Mouse (Mus musculus): ENCODE data around the gene Arhgap22. TPM values are rescaled to one million over a fixed set of nuclear protein-coding genes. Genes with fewer than 3 reads are reported as not detected.

The Arhgap22 gene
- polyA plus RNA-seq, 1 experiment = 10.8 TPM

DNA sequence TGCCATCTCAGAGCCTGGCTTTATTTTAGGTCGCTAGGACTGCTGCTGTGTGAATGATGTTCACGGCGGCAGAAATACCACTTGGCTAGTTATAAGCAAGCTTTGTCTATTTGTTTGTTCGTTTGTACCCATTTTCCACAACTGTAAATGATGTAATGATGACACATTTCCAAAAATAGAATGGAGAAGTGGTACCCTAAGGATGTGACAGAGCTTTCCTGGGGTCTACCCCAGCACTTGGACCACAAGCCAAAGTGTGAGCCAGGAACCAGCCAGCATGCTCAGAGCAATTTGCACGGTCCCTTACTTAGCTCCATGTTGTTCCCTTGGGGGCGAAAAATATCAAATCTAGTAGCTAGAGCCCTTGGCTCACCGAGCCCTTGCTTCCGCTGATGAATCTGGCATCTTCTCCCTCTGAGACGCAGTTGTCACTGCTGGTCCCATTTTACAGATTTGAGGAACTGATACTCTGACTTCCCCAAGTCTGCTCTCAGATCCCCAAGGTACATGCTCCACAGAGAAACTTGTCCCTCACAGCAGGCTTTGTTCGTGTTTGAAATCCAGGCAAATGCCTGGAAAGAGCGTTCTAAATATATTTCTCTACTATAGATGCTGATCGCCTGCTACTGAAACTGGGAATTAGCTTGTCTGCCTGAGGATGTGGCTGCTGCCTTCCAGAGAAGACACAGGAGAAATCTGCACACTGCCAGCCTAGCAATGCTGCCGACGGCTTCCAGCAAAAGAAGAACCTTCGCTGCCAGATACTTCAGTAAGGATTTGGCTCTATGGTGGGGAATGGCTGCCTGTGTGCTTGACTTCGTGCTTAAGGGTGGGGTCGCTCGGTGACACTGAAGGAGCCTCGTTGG, 2.8 kb downstream of the Arhgap22 start:
- Histone ChIP-seq H3K27ac (ENCODE audit: insufficient read depth, low read length) (no peak overlapping the region), H3K9me3 (replicated peaks; ENCODE audit: control insufficient read depth, insufficient read depth, low read length, poor library complexity, severe bottlenecking) (no peaks in the 10 kb centered on the region)
- TF ChIP-seq POLR2A (IDR thresholded peaks at IDR 0.05; ENCODE audit: insufficient read depth, low read length) = no peak

DNA sequence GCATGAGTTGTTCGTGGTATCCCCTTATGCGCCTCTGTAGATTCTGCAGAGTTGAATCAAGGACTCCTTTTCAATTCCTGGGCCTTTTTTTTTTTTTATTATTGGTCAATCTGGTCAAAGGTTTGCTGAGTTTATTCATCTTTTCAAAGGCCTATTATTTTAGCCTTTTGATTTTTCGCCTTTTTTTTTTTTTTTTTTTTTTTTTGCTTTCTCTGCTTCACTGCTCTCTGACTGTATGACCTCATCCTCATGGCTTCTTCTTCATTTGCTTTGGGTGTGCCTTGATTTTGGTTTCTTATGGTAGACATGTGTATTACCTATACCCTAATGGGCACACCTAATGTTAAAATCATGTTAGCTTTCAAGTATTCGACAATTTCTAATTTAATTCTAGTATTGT, 11.4 kb downstream of the Arhgap22 start:
- Histone ChIP-seq H3K9ac (ENCODE audit: low read depth, poor library complexity, severe bottlenecking) (no peak overlapping the region), H3K27ac (ENCODE audit: insufficient read depth, low read length) (no peak overlapping the region), H3K4me1 (ENCODE audit: control insufficient read depth, insufficient read depth, low read length) (no peaks in the 10 kb centered on the region), H3K27me3 (ENCODE audit: control insufficient read depth, insufficient read depth, low read length, poor library complexity, severe bottlenecking) (no peaks in the 10 kb centered on the region), H3K4me3 (ENCODE audit: low read depth, low read length) (no peak overlapping the region), H3K36me3 (ENCODE audit: control insufficient read depth, insufficient read depth, low read length, poor library complexity, severe bottlenecking) (no peaks in the 10 kb centered on the region), H3K9me3 (replicated peaks; ENCODE audit: control insufficient read depth, insufficient read depth, low read length, poor library complexity, severe bottlenecking) (no peaks in the 10 kb centered on the region)
- no peak for TF ChIP-seq CTCF (IDR thresholded peaks at IDR 0.05; ENCODE audit: low read depth, low read length)
- no peak for TF ChIP-seq POLR2A (IDR thresholded peaks at IDR 0.05; ENCODE audit: insufficient read depth, low read length)
- TF ChIP-seq EP300 (IDR thresholded peaks at IDR 0.05; ENCODE audit: insufficient read depth, low read depth, low read length) = no peak

More for the DNA sequence above, 2.8 kb downstream of the Arhgap22 start:
- Histone ChIP-seq H3K4me3 (ENCODE audit: low read depth, low read length) (no peak overlapping the region), H3K27me3 (ENCODE audit: control insufficient read depth, insufficient read depth, low read length, poor library complexity, severe bottlenecking) (no peaks in the 10 kb centered on the region), H3K9ac (ENCODE audit: low read depth, poor library complexity, severe bottlenecking) (no peak overlapping the region), H3K4me1 (ENCODE audit: control insufficient read depth, insufficient read depth, low read length) (peaks cover 2% of the 10 kb centered on the region), H3K36me3 (ENCODE audit: control insufficient read depth, insufficient read depth, low read length, poor library complexity, severe bottlenecking) (no peaks in the 10 kb centered on the region)

DNA sequence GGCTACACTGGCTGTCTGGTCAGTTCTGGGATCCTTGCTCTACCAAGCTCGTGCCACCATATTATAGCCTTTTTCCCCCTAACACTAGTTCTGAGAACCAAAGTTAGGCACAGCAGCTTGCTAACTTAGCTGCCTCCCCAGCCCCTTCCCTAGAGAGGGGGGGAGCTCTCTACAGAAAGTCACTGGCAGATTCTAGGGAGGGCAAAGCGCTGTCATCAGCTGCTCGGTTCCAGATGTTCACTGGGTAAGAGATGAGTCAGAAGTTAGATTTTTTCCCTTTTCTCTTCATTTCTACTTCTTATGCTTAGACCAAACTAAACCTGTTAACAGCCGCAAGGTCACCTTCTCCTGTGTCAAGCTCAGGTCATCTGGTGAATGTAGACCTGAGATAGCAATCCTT, 16.8 kb downstream of the Arhgap22 start:
- Histone ChIP-seq H3K4me1 (ENCODE audit: control insufficient read depth, insufficient read depth, low read length) (no peaks in the 10 kb centered on the region), H3K27ac (ENCODE audit: insufficient read depth, low read length) (no peak overlapping the region)
- no peak for TF ChIP-seq POLR2A (IDR thresholded peaks at IDR 0.05; ENCODE audit: insufficient read depth, low read length)
- no peak for TF ChIP-seq EP300 (IDR thresholded peaks at IDR 0.05; ENCODE audit: insufficient read depth, low read depth, low read length)
- no peak for TF ChIP-seq CTCF (IDR thresholded peaks at IDR 0.05; ENCODE audit: low read depth, low read length)

DNA sequence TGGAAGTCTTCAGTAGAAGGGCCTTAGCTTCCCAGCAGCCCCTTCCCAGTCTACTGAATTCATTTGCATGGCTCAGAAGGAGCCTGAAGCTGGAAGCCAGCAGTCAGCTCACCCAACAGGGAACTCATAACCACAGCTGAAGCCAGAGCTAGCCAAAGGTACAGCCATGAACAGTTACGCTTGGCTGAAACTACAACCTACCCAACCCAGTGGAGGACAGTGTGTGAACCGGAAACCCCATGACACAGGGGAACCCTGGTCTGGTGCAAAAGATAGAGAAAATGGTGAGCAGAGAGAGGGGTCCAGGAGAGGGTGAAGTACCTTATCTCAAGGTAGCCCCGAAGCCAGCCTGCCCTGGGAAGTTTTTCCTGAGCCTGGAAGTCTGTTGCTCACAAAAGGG, 17.5 kb downstream of the Arhgap22 start:
- Histone ChIP-seq H3K36me3 (ENCODE audit: control insufficient read depth, insufficient read depth, low read length, poor library complexity, severe bottlenecking) (no peaks in the 10 kb centered on the region), H3K4me1 (ENCODE audit: control insufficient read depth, insufficient read depth, low read length) (no peaks in the 10 kb centered on the region), H3K27me3 (ENCODE audit: control insufficient read depth, insufficient read depth, low read length, poor library complexity, severe bottlenecking) (no peaks in the 10 kb centered on the region), H3K4me3 (ENCODE audit: low read depth, low read length) (no peak overlapping the region), H3K9ac (ENCODE audit: low read depth, poor library complexity, severe bottlenecking) (no peak overlapping the region), H3K9me3 (replicated peaks; ENCODE audit: control insufficient read depth, insufficient read depth, low read length, poor library complexity, severe bottlenecking) (no peaks in the 10 kb centered on the region), H3K27ac (ENCODE audit: insufficient read depth, low read length) (no peak overlapping the region)
- no peak for TF ChIP-seq POLR2A (IDR thresholded peaks at IDR 0.05; ENCODE audit: insufficient read depth, low read length)

More for the DNA sequence above, 16.8 kb downstream of the Arhgap22 start:
- Histone ChIP-seq H3K27me3 (ENCODE audit: control insufficient read depth, insufficient read depth, low read length, poor library complexity, severe bottlenecking) (no peaks in the 10 kb centered on the region), H3K36me3 (ENCODE audit: control insufficient read depth, insufficient read depth, low read length, poor library complexity, severe bottlenecking) (no peaks in the 10 kb centered on the region), H3K4me3 (ENCODE audit: low read depth, low read length) (no peak overlapping the region), H3K9me3 (replicated peaks; ENCODE audit: control insufficient read depth, insufficient read depth, low read length, poor library complexity, severe bottlenecking) (no peaks in the 10 kb centered on the region), H3K9ac (ENCODE audit: low read depth, poor library complexity, severe bottlenecking) (no peak overlapping the region)

DNA sequence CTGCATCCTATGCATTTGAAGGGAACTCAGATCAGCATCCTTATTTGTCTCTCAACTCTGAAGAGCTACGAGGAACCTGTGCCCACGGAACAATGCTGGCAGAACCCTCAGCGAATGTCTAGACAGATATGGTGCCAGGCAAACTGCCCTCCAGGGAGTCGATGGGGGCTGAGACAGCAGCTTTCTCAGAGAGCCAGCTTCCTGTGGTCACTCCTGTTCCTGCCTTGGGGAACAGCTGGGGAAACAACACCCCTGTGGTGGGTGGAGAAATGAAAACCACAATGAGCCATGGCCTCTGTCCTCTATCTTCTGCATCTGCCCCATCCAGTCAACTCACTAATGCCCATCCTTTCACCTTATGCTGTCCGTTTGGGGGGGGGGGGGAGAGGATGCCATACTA, 18.2 kb downstream of the Arhgap22 start:
- Histone ChIP-seq H3K9ac (ENCODE audit: low read depth, poor library complexity, severe bottlenecking) (no peak overlapping the region), H3K27me3 (ENCODE audit: control insufficient read depth, insufficient read depth, low read length, poor library complexity, severe bottlenecking) (no peaks in the 10 kb centered on the region), H3K36me3 (ENCODE audit: control insufficient read depth, insufficient read depth, low read length, poor library complexity, severe bottlenecking) (no peaks in the 10 kb centered on the region), H3K9me3 (replicated peaks; ENCODE audit: control insufficient read depth, insufficient read depth, low read length, poor library complexity, severe bottlenecking) (no peaks in the 10 kb centered on the region), H3K27ac (ENCODE audit: insufficient read depth, low read length) (no peak overlapping the region), H3K4me1 (ENCODE audit: control insufficient read depth, insufficient read depth, low read length) (no peaks in the 10 kb centered on the region), H3K4me3 (ENCODE audit: low read depth, low read length) (no peak overlapping the region)
- TF ChIP-seq CTCF (IDR thresholded peaks at IDR 0.05; ENCODE audit: low read depth, low read length) (no peak), EP300 (IDR thresholded peaks at IDR 0.05; ENCODE audit: insufficient read depth, low read depth, low read length) (no peak), POLR2A (IDR thresholded peaks at IDR 0.05; ENCODE audit: insufficient read depth, low read length) (no peak)

DNA sequence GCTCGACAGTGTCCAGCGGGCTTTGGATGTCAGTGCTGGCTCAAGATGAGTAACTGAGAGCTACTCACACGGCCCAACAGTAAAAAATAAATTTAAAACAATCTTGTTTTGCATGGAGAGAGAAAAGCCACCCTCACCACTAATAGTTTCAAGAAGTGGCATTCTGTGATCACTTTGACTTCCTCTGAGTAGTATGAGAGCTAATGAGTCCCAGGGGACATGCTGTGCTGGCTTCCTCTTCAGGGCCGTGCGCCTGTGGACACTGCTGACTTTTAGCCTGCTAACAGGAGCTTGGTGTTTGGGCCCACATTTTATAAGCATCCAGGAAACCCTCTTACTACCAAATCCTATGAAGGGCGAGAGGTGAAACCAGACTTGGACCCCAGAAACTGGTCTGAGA, 21.8 kb downstream of the Arhgap22 start:
- H3K9ac ChIP-seq (ENCODE audit: low read depth, poor library complexity, severe bottlenecking) = no peak overlapping the region

More for the DNA sequence above, 21.8 kb downstream of the Arhgap22 start:
- Histone ChIP-seq H3K27ac (ENCODE audit: insufficient read depth, low read length) (no peak overlapping the region), H3K4me3 (ENCODE audit: low read depth, low read length) (no peak overlapping the region), H3K4me1 (ENCODE audit: control insufficient read depth, insufficient read depth, low read length) (no peaks in the 10 kb centered on the region), H3K36me3 (ENCODE audit: control insufficient read depth, insufficient read depth, low read length, poor library complexity, severe bottlenecking) (no peaks in the 10 kb centered on the region), H3K27me3 (ENCODE audit: control insufficient read depth, insufficient read depth, low read length, poor library complexity, severe bottlenecking) (no peaks in the 10 kb centered on the region; the same call in 1 of the 2 replicates), H3K9me3 (replicated peaks; ENCODE audit: control insufficient read depth, insufficient read depth, low read length, poor library complexity, severe bottlenecking) (no peaks in the 10 kb centered on the region)
- no peak for TF ChIP-seq CTCF (IDR thresholded peaks at IDR 0.05; ENCODE audit: low read depth, low read length)
- TF ChIP-seq EP300 (IDR thresholded peaks at IDR 0.05; ENCODE audit: insufficient read depth, low read depth, low read length) = no peak
- no peak for TF ChIP-seq POLR2A (IDR thresholded peaks at IDR 0.05; ENCODE audit: insufficient read depth, low read length)

Measured in ES-Bruce4 (cell line).